Mouse (Mus musculus) liver, postnatal 0 days (tissue): ENCODE measurements around the gene Tiam1. TPM values are rescaled to one million over a fixed set of nuclear protein-coding genes. Genes with fewer than 3 reads are reported as not detected.

ENCODE experiments used
- ATAC-seq: fragments of 200-750 bp; cut with Nextera tagmentation; 2 replicates; pipeline ENCODE4 v1.8.0; 2017; ENCODE audit warnings: mild to moderate bottlenecking, moderate library complexity
- DNase-seq: peaks from one replicate; pipeline ENCODE4 v3.0.0-alpha.2; 2016
- H3K27ac ChIP-seq: fragments of 300-500 bp; sonication (generic); 2 replicates; pipeline ENCODE4 v1.5.1; 2014; ENCODE audit warnings: antibody characterized with exemption, moderate library complexity, mild to moderate bottlenecking, low read depth
- H3K27me3 ChIP-seq: fragments of 300-500 bp; sonication (generic); 2 replicates; pipeline ENCODE4 v1.6.1; 2014; ENCODE audit warnings: low read length, control low read depth, mixed read lengths; ENCODE audit not compliant: insufficient read depth
- H3K36me3 ChIP-seq: fragments of 300-500 bp; sonication (generic); replicated peaks from 2 replicates; pipeline ENCODE4 v1.6.1; 2014; ENCODE audit warnings: mild to moderate bottlenecking, control low read depth, low read length, moderate library complexity, mixed read lengths; ENCODE audit not compliant: insufficient read depth
- H3K4me1 ChIP-seq: fragments of 300-500 bp; sonication (generic); 2 replicates; pipeline ENCODE4 v1.6.1; 2014; ENCODE audit warnings: antibody characterized with exemption, mild to moderate bottlenecking, control low read depth; ENCODE audit not compliant: insufficient read depth
- H3K4me2 ChIP-seq: fragments of 300-500 bp; sonication (generic); 2 replicates; pipeline ENCODE4 v1.6.1; 2014; ENCODE audit warnings: low read depth, mild to moderate bottlenecking, low read length, moderate library complexity, mixed read lengths
- H3K4me3 ChIP-seq: fragments of 300-500 bp; sonication (generic); 2 replicates; pipeline ENCODE4 v1.5.1; 2014; ENCODE audit warnings: low read depth, low read length
- H3K9ac ChIP-seq: fragments of 300-500 bp; sonication (generic); replicated peaks from 2 replicates; pipeline ENCODE4 v1.6.1; 2014; ENCODE audit warnings: mild to moderate bottlenecking, moderate library complexity
- H3K9me3 ChIP-seq: fragments of 300-500 bp; sonication (generic); 2 replicates; pipeline ENCODE4 v1.6.1; 2016; ENCODE audit warnings: mild to moderate bottlenecking, control low read depth, low read length, mixed read lengths
- CTCF ChIP-seq: sonication (generic); IDR thresholded peaks from 2 replicates; pipeline ENCODE4 v1.5.1; 2016; ENCODE audit warnings: antibody characterized with exemption, low read depth
- EP300 ChIP-seq: IDR thresholded peaks from 2 replicates; pipeline ENCODE4 v1.6.1; 2016; ENCODE audit warnings: antibody characterized with exemption, low read depth, mild to moderate bottlenecking
- WGBS: fragments of 180-500 bp; shearing (Covaris S2); extraction: QIAGEN DNeasy Blood & Tissue Kit; methylation state at CpG from one replicate; pipeline ENCODE4 v1.1.7; 2014; ENCODE audit not compliant: insufficient replicate concordance; 5-methylcytosine and 5-hydroxymethylcytosine counted together
- polyA plus RNA-seq: library from polyadenylated mRNA; unstranded; fragments of >200 nt; fragmentation: Nextera tagmentation; extraction: Ambion mirVana; gene quantifications from 2 replicates; pipeline ENCODE4 v1.2.1, GENCODE M21; 2015

Gene Tiam1
- polyA plus RNA-seq, 1 experiment from 2014 or later = 3.2 TPM

DNA sequence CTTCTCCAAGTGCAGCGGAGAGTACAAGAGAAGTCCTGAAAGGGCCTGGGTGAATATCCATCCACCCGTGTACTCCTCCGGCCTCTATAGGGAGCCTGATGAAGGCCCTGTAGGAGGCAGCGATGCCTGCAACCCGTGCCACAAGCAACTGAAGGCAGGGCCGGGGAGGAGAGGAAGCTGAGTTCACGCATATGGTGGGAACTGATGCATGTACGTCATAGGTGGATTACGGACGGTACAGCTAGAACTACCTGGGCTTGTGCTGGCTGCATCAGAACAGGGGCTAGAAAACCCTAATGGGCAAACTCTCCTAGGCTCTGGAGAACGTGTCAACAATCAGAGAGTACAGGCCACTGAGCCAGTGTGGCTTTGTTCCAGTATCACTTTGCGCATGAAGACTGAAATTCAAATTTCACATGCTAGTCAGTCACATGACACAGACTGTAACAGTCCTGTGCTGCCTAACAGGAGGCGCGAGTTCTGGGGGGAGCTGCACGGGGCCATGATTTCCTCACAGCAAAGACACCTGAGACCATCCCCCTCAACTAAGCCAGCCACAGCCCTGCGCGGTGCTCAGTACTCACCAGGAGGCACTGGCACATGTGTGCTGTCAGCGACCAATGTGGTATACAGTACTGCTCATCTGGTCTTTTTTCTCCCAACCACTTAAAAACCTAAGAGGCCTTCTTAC lies 156.8 kb downstream of the Tiam1 start:
- no peaks in the 10 kb centered on the region for H3K27me3 ChIP-seq
- H3K27ac ChIP-seq = no peak overlapping the region
- ATAC-seq (peak; percentile 26; the same call in 1 of the 2 replicates), DNase-seq (no peak)
- H3K4me2 ChIP-seq = peak overlapping the region; percentile 67
- WGBS = 58% methylated on average over 18 of the region's 18 CpGs
- H3K4me3 ChIP-seq = no peak overlapping the region; the same call in 1 of the 2 replicates
- H3K4me1 ChIP-seq = peaks cover 25% of the 10 kb centered on the region
- no peaks in the 10 kb centered on the region for H3K36me3 ChIP-seq
- no peaks in the 10 kb centered on the region for H3K9me3 ChIP-seq
- no peak overlapping the region for H3K9ac ChIP-seq
- TF ChIP-seq EP300 = no peak
- TF ChIP-seq CTCF = no peak

DNA sequence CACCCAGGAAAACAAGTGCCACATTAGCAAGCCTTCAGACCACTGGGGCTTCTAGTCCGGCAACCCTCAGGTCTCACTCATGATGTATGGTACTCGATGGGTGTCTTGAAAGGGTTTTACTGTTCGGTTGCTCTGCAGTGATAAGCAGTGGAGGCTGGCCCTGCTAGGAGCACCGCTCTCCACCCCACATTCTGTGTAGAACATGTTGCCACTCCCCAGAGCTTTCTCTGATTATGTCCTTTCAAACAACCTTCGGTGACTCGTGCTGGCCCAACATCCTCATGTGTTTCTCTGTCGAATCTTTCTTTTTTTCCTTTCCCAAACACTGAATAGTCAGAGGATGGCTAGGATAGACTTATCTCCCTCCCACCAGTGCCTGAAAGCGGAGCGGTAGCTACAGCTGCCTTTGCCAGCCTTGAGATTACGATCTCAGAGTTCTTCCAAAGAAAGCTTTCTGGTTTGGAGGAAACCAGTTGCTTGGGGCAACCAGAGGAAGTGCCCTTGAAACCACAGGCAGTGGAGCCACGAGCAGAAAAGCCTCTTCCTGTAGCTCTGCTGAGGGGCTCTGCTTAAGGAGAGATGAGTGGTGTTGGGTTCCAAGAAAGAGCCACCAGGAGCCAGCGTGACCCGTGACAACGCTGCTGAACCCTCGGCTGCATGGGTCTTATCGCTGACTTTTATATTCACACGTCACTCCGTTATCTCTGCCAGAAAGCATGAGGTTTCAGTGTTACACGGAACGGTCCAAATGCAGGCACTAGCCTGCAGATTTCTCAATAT lies 157.7 kb downstream of the Tiam1 start:
- peak overlapping the region; percentile 25 for H3K4me3 ChIP-seq
- peak overlapping the region; percentile 67 for H3K4me2 ChIP-seq

DNA sequence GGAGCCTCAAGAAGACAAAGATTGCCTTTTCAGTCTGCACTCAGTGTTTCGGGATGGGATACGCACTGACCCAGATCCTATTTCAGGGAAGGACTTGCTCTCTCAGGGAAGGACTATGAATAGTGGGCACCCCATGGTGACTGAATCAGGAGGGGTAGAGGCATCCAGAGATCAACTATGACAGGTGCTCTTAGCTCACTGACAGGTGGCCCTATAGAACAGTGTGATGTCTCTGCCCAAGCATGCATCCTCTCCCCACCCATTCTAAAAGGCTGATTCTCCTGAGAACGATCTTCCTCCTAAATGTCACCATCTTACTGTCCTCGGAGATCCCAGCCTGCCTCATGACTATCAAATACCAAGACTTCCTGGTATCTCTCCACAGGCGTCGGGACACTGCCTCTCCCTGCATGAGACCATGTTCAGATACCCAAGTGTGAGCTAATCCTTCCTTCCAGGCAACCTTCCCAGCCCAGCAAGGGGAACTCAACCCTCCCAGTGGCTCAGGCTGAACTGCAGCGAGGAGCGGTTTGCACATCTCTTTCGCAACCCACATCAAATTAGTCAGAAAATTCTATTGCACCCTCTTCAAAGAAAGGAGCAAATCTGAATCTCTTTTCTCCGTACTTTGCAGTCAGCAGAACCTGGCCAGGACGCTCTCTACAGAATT lies 163.4 kb downstream of the Tiam1 start:
- H3K4me1 ChIP-seq = no peaks in the 10 kb centered on the region; the same call in 1 of the 2 replicates
- WGBS = 67% methylated on average over 11 of the region's 11 CpGs
- no peak overlapping the region for H3K9ac ChIP-seq
- no peaks in the 10 kb centered on the region for H3K9me3 ChIP-seq
- ATAC-seq (no peak), DNase-seq (no peak)
- H3K36me3 ChIP-seq = no peaks in the 10 kb centered on the region
- no peak overlapping the region for H3K4me3 ChIP-seq
- H3K27me3 ChIP-seq = no peaks in the 10 kb centered on the region
- H3K4me2 ChIP-seq = no peak overlapping the region
- TF ChIP-seq EP300 (no peak), CTCF (no peak)
- H3K27ac ChIP-seq = no peak overlapping the region

More for the DNA sequence above, 157.7 kb downstream of the Tiam1 start:
- no peak overlapping the region for H3K9ac ChIP-seq
- H3K36me3 ChIP-seq = no peaks in the 10 kb centered on the region
- no peaks in the 10 kb centered on the region for H3K27me3 ChIP-seq
- DNase-seq = no peak
- peak; percentile 68 for ATAC-seq
- peak; percentile 18; the same call in 1 of the 2 replicates for TF ChIP-seq EP300
- TF ChIP-seq CTCF = no peak
- peaks cover 25% of the 10 kb centered on the region for H3K4me1 ChIP-seq
- 23% methylated on average over 20 of the region's 20 CpGs for WGBS
- no peaks in the 10 kb centered on the region for H3K9me3 ChIP-seq
- peak overlapping the region; percentile 36; the same call in 1 of the 2 replicates for H3K27ac ChIP-seq

- H3K27me3 ChIP-seq = no peaks in the 10 kb centered on the region
- no peak for ATAC-seq
Observed at GRCm38 (mm10) chr16:89975441-89975840, 168.1 kb downstream of the Tiam1 start.

DNA sequence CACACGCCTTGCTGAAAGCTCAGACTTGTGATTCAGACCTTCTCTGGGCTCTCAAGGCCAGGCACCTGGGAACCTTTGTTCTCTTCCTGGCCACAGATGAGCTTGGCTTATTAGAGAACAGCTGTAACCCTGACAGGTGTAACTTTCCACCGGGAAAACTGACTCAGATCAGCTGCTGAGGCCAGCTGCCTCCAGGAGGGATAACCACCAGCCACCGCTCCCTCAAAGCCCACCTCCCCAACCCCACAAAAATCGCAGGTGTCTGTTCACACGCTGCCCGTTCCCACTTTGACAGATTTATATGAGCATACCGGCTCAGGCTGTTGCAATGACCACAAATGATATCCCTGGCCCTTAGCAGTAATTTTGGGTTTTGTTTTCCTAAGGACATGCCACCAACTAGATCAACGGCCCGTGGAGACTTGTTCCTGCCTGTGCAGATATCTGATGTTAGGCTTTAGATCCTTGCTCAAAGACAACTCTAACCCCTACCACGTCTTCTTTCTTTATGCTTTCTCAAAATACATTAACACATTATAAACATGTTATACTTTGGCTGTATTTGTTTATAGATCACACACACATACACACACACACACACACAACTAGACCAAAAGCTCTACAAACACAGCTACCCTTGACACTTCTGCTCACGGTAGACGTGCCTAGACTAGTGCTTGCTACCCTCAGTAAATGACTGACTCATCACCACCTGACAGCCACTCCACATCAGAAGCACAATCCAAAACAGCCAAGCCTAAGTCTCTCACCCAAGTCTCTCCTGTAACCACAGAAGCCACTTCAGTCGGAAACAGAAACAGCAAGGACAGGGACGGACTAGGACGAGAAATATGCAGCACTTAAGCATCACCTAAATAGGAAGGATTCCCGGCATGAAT lies 169.5 kb downstream of the Tiam1 start:
- Histone ChIP-seq H3K36me3 (no peaks in the 10 kb centered on the region), H3K4me2 (no peak overlapping the region), H3K27ac (no peak overlapping the region), H3K4me3 (no peak overlapping the region), H3K4me1 (no peaks in the 10 kb centered on the region), H3K9me3 (no peaks in the 10 kb centered on the region), H3K9ac (no peak overlapping the region), H3K27me3 (no peaks in the 10 kb centered on the region)
- ATAC-seq = no peak
- TF ChIP-seq CTCF = no peak
- WGBS = 77% methylated on average over 16 of the region's 16 CpGs
- no peak for DNase-seq

More at GRCm38 (mm10) chr16:89975441-89975840, 168.1 kb downstream of the Tiam1 start:
- DNase-seq = no peak
- Histone ChIP-seq H3K4me1 (no peaks in the 10 kb centered on the region), H3K9me3 (no peaks in the 10 kb centered on the region), H3K36me3 (no peaks in the 10 kb centered on the region), H3K4me3 (no peak overlapping the region), H3K4me2 (no peak overlapping the region), H3K9ac (no peak overlapping the region), H3K27ac (no peak overlapping the region)
- no peak for TF ChIP-seq CTCF
- TF ChIP-seq EP300 = no peak
- 82% methylated on average over 9 of the region's 9 CpGs for WGBS
